9 mouse cellular contexts compared by ENCODE assay signal in the genomic region with DNA sequence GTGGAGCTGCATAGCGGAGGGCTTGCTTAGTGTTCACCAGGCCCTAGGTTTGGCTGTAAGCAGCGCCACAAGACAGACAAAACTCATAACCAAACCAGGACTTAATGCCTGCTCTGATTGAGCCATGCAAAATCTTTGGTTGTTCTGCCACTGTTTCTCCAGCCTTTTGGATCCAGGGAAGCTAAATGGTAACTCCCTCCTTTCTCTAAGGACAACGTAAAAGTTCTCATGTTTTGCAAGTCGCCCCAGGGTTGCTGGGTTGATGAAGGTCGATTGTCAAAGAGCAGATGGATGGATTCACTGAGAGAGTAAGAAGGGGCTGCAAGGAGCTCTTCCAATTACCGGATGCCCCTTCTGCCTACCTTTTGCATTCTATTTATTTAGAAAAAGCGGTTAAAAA. TPM values are rescaled to one million over a fixed set of nuclear protein-coding genes. Genes with fewer than 3 reads are reported as not detected.
A peak's percentile ranks its signal among the peaks of the same experiment; 100 is the strongest.
DNase-seq lines count a peak whose midpoint lies in the region; ATAC-seq lines count a peak whose summit lies in the region.
"Had no signal": no experiment of that assay in that cellular context is flagged by ENCODE, and none has a peak within 500 bp of the region (broad histone marks: within the 10 kb centered on the region; RNA-seq: fewer than 3 reads in every experiment).

No protein-coding gene starts in this region.

- WGBS in heart, embryonic 11.5 days (ENCODE audit: insufficient replicate concordance), result 16% methylated on average over 7 of the region's 7 CpGs
- WGBS in heart, embryonic 16.5 days, result 16% methylated on average over 7 of the region's 7 CpGs

- peak overlapping the region; percentile 83 for H3K4me2 ChIP-seq in heart, embryonic 11.5 days
- H3K4me2 ChIP-seq in heart, embryonic 16.5 days (ENCODE audit: low read depth, low read length), result peak overlapping the region; percentile 81

- no peaks in the 10 kb centered on the region for H3K9me3 ChIP-seq in heart, embryonic 11.5 days (replicated peaks; ENCODE audit: control insufficient read depth, low read length)
- H3K9me3 ChIP-seq in heart, embryonic 16.5 days (replicated peaks; ENCODE audit: control insufficient read depth, low read length), result no peaks in the 10 kb centered on the region
- no peaks in the 10 kb centered on the region for H3K9me3 ChIP-seq in megakaryocyte, embryonic 14.5 days

- H3K36me3 ChIP-seq in heart, embryonic 11.5 days (ENCODE audit: control insufficient read depth, insufficient read depth, low read length), result 0 out of 2 replicates have a peak, but pooled peaks cover 2% of the 10 kb centered on the region
- no peaks in the 10 kb centered on the region for H3K36me3 ChIP-seq in heart, embryonic 16.5 days (ENCODE audit: control insufficient read depth, insufficient read depth)
- peaks cover 12% of the 10 kb centered on the region for H3K36me3 ChIP-seq in megakaryocyte, embryonic 14.5 days (replicated peaks; ENCODE audit: low read length)

- H3K4me1 ChIP-seq in heart, embryonic 11.5 days (ENCODE audit: control insufficient read depth, insufficient read depth, low read length), result peaks cover 10% of the 10 kb centered on the region
- H3K4me1 ChIP-seq in heart, embryonic 16.5 days (ENCODE audit: control insufficient read depth, insufficient read depth, low read length), result peaks cover 27% of the 10 kb centered on the region
- H3K4me1 ChIP-seq in megakaryocyte, embryonic 14.5 days, result peaks cover 54% of the 10 kb centered on the region

- ATAC-seq in heart, embryonic 11.5 days (replicated peaks; ENCODE audit: insufficient number of reproducible peaks, low FRiP score, low TSS enrichment), result no peak
- no peak for ATAC-seq in heart, embryonic 16.5 days (replicated peaks; ENCODE audit: extremely low read depth, insufficient read depth, low FRiP score)
- ATAC-seq in CD4-positive, CD25-positive, alpha-beta regulatory T cell, adult 4 months, result no peak

- H3K27me3 ChIP-seq in heart, embryonic 11.5 days (ENCODE audit: control insufficient read depth, insufficient read depth, low read length), result peaks cover 10% of the 10 kb centered on the region; the same call in 1 of the 2 replicates
- no peaks in the 10 kb centered on the region for H3K27me3 ChIP-seq in heart, embryonic 16.5 days (ENCODE audit: control insufficient read depth, insufficient read depth, low read length)
- H3K27me3 ChIP-seq in megakaryocyte, embryonic 14.5 days (replicated peaks), result no peaks in the 10 kb centered on the region

- H3K9ac ChIP-seq in heart, embryonic 11.5 days (ENCODE audit: low read depth, low read length), result peak overlapping the region; percentile 68; the same call in 1 of the 2 replicates
- peak overlapping the region; percentile 81 for H3K9ac ChIP-seq in heart, embryonic 16.5 days (ENCODE audit: low read length)

- no peak for DNase-seq in heart, postnatal 25 days (ENCODE audit: low spot score)
- peak; percentile 25 for DNase-seq in adipocyte (ENCODE audit: low spot score)
- DNase-seq in frontal cortex, postnatal 14 days (ENCODE audit: low spot score in 2 of 2), result no peak
- DNase-seq in embryo, embryonic 11 days, result no peak

- no peak overlapping the region for H3K27ac ChIP-seq in heart, embryonic 11.5 days (ENCODE audit: low read depth, low read length)
- peak overlapping the region; percentile 49; the same call in 1 of the 2 replicates for H3K27ac ChIP-seq in heart, embryonic 16.5 days (ENCODE audit: low read length)

- H3K4me3 ChIP-seq in heart, embryonic 11.5 days (ENCODE audit: low read depth, low read length), result peak overlapping the region; percentile 69
- peak overlapping the region; percentile 83 for H3K4me3 ChIP-seq in heart, embryonic 16.5 days (ENCODE audit: low read length)
- peak overlapping the region; percentile 94 for H3K4me3 ChIP-seq in megakaryocyte, embryonic 14.5 days (replicated peaks)

- intact Hi-C loops in heart, postnatal 25 days (cut with DNase I), result no loop called here

RNA-seq across cellular contexts. Expression of a gene that starts 3.8 kb away (rescaled TPM):
- 1.6 and 2.1 TPM in 2 replicates for polyA plus RNA-seq in heart, embryonic 11.5 days (2014; fragmentation: Nextera tagmentation; extraction: Ambion mirVana)
- 10 to 100 TPM; 40.5 to 41.5 TPM for total RNA-seq in heart, postnatal 25 days (2021)
- polyA plus RNA-seq in heart, embryonic 16.5 days (2015; fragmentation: Nextera tagmentation; extraction: Ambion mirVana), result 8.3 and 8.6 TPM in 2 replicates
- 5.0 and 9.1 TPM in 2 replicates for polyA plus RNA-seq in megakaryocyte, embryonic 14.5 days (2012; ENCODE audit: insufficient read depth, low replicate concordance)
- 10 to 100 TPM; 14.2 to 24.4 TPM for polyA plus RNA-seq in CD4-positive, CD25-positive, alpha-beta regulatory T cell, adult 4 months (2017; shearing (Covaris generic))

RNA-seq across cellular contexts. Expression of a gene that starts 17.9 kb away (rescaled TPM):
- polyA plus RNA-seq in heart, embryonic 11.5 days (2014; fragmentation: Nextera tagmentation; extraction: Ambion mirVana), result not detected in 2 replicates
- total RNA-seq in heart, postnatal 25 days (2021), result not detected
- polyA plus RNA-seq in heart, embryonic 16.5 days (2015; fragmentation: Nextera tagmentation; extraction: Ambion mirVana), result 0.38 and 0.41 TPM in 2 replicates
- polyA plus RNA-seq in megakaryocyte, embryonic 14.5 days (2012; ENCODE audit: insufficient read depth, low replicate concordance), result not detected in 2 replicates
- polyA plus RNA-seq in CD4-positive, CD25-positive, alpha-beta regulatory T cell, adult 4 months (2017; shearing (Covaris generic)), result not detected

RNA-seq across cellular contexts. Expression of a gene that starts 25.2 kb away (rescaled TPM):
- not detected in 2 replicates for polyA plus RNA-seq in heart, embryonic 11.5 days (2014; fragmentation: Nextera tagmentation; extraction: Ambion mirVana)
- total RNA-seq in heart, postnatal 25 days (2021), result not detected
- polyA plus RNA-seq in heart, embryonic 16.5 days (2015; fragmentation: Nextera tagmentation; extraction: Ambion mirVana), result 0.74 and 0.87 TPM in 2 replicates
- polyA plus RNA-seq in megakaryocyte, embryonic 14.5 days (2012; ENCODE audit: insufficient read depth, low replicate concordance), result not detected in 2 replicates
- not detected for polyA plus RNA-seq in CD4-positive, CD25-positive, alpha-beta regulatory T cell, adult 4 months (2017; shearing (Covaris generic))
- polyA plus RNA-seq: large intestine, adult 2 months had no signal
